Mouse (Mus musculus) CH12.LX (cell line): ENCODE results near the gene Map3k14.

Experiments used
- CTCF ChIP-seq, 2 experiments: IDR thresholded peaks in 1 of 2; conservative IDR thresholded peaks in 1 of 2; 2 replicates each; pipeline ENCODE4 v1.5.1; 2011 to 2012; ENCODE audit warnings: low read depth in 2 of 2, low read length in 2 of 2, improper control_type of control experiment in 1 of 2, inconsistent platforms in 1 of 2, mild to moderate bottlenecking in 1 of 2, moderate library complexity in 1 of 2
- MYC ChIP-seq: IDR thresholded peaks from 2 replicates; pipeline ENCODE4 v1.6.1; 2011; ENCODE audit warnings: low read depth, mild to moderate bottlenecking, improper control_type of control experiment, low read length
- RAD21 ChIP-seq: IDR thresholded peaks from 2 replicates; pipeline ENCODE4 v1.6.1; 2011; ENCODE audit warnings: low read depth, mild to moderate bottlenecking, low read length, improper control_type of control experiment, moderate library complexity

DNA sequence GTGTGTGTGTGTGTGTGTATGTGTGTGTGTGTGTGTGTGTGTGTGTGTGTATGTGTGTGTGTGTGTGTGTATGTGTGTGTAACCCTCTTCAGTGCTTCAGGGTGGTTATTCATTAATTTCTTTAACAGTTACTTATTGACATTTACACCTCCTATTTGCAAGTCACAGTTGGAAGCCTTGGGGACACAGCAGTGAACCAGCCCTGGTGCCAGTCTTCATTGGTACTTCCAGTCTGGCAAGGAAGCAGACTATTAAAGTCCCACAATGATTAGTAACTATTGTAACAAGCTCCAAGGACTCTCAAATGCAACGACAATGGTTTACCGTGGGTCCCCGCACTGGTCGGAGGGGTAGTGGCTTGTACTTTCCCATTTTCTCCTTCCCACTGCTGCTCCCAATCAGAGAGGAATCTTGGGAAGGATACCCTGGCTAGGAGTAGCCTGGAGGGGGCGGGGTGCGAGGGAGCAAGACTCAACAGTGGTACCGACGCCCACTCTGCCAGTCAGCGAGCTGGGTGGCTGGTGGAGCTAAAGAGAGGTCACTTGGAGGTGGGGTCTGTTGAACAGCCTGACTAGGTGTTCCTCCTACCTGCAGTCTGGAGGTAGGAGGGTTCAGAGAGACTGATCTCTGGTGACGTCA lies 47.6 kb upstream of the Map3k14 start:
- TF ChIP-seq MYC (no peak), RAD21 (no peak), CTCF (conservative IDR thresholded peaks at IDR 0.05 in 1 of 2, IDR thresholded peaks at IDR 0.05 in 1 of 2; ENCODE audit: low read depth in 2 of 2, low read length in 2 of 2) (no peak)
